Mouse (Mus musculus): ENCODE results near the gene Gfra1.

DNA sequence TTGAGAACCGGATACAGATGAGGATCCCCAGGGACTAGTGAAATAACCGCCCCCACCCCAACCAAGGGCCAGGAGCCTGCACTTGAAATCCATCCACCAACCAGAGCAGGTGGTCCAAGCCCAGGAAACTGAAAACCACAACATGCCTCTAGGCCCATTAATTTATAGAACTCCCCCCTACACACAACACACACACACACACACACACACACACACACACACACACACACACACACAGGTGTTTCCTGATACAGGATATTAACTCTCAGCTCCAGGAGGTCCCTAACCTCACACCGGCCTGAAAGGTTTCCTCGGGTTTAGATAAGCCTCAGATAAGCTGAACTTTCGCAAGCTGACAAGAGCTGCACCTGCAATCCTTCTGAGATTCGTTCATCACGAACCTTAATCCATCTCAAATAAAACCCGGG lies 79.0 kb downstream of the Gfra1 start:
- no peak for TF ChIP-seq CTCF (IDR thresholded peaks at IDR 0.05; ENCODE audit: extremely low read depth, insufficient read depth, insufficient read length, insufficient replicate concordance)
- TF ChIP-seq POLR2A (IDR thresholded peaks at IDR 0.05; ENCODE audit: low read depth, low read length), result no peak

Measured in spleen, adult 2 months (tissue).